Mouse (Mus musculus) cerebellum, adult 2 months (tissue): ENCODE data around the gene Cep78.

Source experiments
- CTCF ChIP-seq: fragments of 200-500 bp; IDR thresholded peaks from 2 replicates; pipeline ENCODE4 v1.5.1; 2011; ENCODE audit warnings: low read depth, mild to moderate bottlenecking, control low read depth, low read length, moderate library complexity, borderline replicate concordance; ENCODE audit not compliant: insufficient read depth
- POLR2A ChIP-seq: fragments of 200-500 bp; IDR thresholded peaks from 2 replicates; pipeline ENCODE4 v1.6.1; 2011; ENCODE audit warnings: low read length, control low read depth, borderline replicate concordance; ENCODE audit not compliant: insufficient read depth

DNA sequence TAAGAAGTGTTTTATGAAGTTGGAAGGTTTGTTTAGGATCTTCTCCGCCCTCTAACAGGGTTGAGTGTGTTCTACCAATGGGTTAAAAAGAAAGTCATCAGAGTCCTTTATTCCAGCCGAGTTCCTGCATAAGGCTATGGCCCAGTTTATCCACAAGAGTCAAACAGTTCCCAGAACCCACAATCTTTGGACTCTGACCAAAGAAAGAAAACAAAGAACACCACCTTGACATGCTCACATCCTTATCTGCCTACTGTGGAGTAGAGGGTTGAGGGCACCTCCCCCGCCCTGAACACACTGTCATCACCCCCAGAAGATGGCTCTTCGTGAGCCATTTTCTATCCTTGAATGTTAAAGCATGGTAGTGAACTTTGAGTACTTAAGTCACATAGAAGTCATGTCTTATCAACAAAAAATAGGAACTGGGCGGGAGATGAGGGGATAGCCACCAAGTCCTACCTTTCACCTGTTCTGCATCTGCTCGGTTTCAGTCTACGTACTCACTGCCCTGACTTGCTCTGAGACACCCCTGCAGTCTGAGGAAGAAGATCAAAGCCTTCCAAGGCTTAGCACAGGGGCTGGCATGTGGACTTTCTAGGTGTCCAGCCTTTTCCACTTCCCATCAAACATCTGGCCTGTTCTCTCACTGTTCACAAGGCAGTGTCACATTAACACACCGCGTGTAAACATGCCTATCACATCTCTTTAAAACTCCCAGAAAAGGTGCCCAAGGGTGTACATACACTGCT is 71.4 kb downstream of the Cep78 start:
- TF ChIP-seq POLR2A: no peak
- no peak for TF ChIP-seq CTCF
